Mouse (Mus musculus): ENCODE measurements at regions not wholly inside any gene's neighbourhood (a gene's known extent, or its start where the extent isn't known, plus 50 kb on each side); places are given as distances from the start of the nearest gene placed in this dataset.

GRCm38 (mm10) chr14:25050674-25051251, 408.2 kb upstream of the Zmiz1 start:
- no peak for DNase-seq (ENCODE audit: low spot score)

DNA sequence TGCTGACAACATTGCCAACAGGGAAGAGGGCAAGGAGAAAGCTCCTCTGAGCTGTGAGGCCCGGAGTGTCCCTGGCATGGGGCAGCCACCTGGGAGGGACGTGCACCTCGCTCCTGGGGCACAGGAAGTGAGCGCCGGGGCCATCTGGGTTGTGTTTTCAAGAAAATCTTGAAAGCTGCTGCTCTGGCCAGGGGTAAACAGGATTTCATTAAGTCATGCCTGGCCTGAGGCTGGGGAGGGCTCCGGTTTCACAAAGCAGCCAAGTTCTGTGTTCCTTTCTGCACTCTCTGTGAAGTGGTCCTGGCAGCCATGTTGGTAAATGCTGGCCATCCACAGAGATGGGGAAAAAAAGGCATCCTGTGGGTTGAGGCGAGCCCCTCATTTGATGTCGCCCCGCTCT, 406.8 kb upstream of the Zmiz1 start:
- no peak for DNase-seq (ENCODE audit: low spot score)

GRCm38 (mm10) chr14:25059351-25059750, 399.6 kb upstream of the Zmiz1 start:
- DNase-seq (ENCODE audit: low spot score) = peak; percentile 78

- no peak for DNase-seq (ENCODE audit: low spot score)
Measured at GRCm38 (mm10) chr14:25060285-25060684, 398.7 kb upstream of the Zmiz1 start.

- no peak for DNase-seq (ENCODE audit: low spot score)
Measured at GRCm38 (mm10) chr14:25063090-25063489, 395.9 kb upstream of the Zmiz1 start.

DNA sequence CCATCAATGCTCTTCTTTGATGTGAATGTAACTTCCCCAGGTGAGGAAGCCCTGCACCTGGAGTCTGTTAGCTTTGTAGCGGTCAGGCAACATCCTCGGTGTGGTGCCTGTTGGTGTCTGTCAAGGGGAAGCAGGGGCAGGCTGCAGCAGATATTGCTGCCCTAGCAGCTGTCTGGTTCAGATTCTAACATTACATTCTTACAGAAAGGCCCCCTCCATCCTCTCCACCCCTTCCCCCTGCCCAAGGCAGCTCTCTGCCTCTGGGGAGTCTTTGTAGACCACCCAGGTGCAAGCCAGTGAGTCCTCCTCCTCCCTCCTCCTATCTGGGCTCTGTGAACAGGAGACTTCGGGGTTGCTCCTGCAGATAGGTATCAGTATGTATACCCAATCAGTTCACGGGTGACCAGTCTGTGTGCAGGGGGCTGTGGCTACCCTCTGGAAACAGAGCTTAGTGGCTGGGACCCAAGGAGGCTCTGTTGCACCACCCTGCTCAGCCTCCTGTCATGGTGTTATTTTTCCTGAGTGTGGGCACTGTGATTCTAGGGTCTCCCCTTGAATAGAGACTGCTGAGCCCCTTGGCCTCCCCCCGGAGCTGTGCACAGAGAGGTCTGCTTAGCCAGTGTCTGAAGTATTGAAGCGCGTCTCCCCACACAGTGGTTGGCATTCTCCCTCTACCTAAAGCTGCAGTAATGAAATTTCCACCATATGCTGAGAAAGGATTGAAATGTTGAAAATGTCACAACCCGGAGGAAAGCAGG, 394.6 kb upstream of the Zmiz1 start:
- DNase-seq (ENCODE audit: low spot score) = peak; percentile 62

DNA sequence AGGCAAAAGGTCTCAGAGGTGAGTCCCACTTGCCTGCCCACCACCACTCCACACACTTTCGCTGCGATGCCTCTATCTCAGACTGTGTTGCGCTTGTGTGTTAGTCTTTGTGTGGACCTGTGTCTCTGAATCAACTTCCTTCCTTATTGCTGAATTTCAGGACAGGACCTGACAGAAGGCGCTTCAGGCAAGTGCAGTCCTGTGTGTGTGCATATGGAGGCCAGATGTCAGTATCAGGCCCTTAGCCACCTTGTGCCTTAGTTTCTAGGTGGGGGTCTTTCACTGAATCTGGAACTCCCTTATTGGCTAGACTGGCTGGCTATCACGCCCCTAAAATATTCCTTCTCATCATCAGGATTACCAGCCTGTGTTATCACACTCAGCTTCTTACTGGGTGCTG, 391.6 kb upstream of the Zmiz1 start:
- DNase-seq (ENCODE audit: low spot score) = no peak

DNA sequence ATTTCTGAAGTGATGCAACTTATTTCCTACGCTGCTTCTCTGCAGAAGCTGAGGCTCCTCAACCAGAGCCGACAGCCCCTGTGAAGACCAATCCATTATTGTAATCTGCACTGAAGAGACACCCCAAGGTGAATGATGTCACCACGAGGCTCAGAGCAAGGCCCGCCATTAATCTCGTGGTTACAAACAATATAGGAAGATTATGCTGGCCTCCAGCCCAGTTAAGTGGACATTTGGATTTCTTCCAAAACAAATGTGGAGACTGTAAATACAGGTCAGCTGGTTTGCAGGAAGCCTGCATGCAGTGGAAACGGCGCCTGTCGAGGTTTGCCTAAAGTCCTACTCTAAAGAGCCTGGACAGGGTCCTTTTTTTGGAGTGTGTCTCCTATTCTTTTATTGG, 390.6 kb upstream of the Zmiz1 start:
- DNase-seq (ENCODE audit: low spot score) = no peak

DNA sequence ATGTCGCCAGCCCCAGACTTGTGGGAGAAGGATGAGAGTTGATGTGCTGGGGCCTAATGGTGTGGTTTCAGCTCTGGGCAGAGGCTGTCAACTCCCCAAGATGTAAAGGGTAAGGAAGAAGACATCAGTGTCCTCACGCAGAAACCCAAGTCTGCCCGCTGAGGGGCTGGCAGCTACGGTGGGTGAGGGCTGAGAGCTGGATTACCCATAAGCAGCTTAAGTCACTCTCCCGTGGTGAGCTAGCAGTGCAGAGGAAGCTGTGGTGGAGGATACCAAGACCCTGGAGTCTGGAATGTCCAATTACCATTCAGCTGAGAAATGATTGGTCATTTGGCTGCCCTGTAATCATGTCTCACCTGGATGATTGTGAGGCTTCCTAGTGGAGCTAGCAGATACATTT, 385.8 kb upstream of the Zmiz1 start:
- no peak for DNase-seq (ENCODE audit: low spot score)

GRCm38 (mm10) chr14:25074022-25074800, 384.8 kb upstream of the Zmiz1 start:
- no peak for DNase-seq (ENCODE audit: low spot score)

- no peak for DNase-seq (ENCODE audit: low spot score)
Measured at GRCm38 (mm10) chr14:25074891-25075290, 384.1 kb upstream of the Zmiz1 start.

- DNase-seq (ENCODE audit: low spot score) = no peak
Measured at GRCm38 (mm10) chr14:25080431-25080830, 378.6 kb upstream of the Zmiz1 start.

- no peak for DNase-seq (ENCODE audit: low spot score)
Measured at GRCm38 (mm10) chr14:25083847-25084246, 375.1 kb upstream of the Zmiz1 start.

- DNase-seq (ENCODE audit: low spot score) = no peak
Measured at GRCm38 (mm10) chr14:25096786-25097185, 362.2 kb upstream of the Zmiz1 start.

- DNase-seq (ENCODE audit: low spot score) = no peak
Measured at GRCm38 (mm10) chr14:25105391-25105790, 353.6 kb upstream of the Zmiz1 start.

- no peak for DNase-seq (ENCODE audit: low spot score)
Measured at GRCm38 (mm10) chr14:25106451-25106850, 352.5 kb upstream of the Zmiz1 start.

- DNase-seq (ENCODE audit: low spot score) = peak; percentile 83
Measured at GRCm38 (mm10) chr14:25108101-25108652, 350.8 kb upstream of the Zmiz1 start.

DNA sequence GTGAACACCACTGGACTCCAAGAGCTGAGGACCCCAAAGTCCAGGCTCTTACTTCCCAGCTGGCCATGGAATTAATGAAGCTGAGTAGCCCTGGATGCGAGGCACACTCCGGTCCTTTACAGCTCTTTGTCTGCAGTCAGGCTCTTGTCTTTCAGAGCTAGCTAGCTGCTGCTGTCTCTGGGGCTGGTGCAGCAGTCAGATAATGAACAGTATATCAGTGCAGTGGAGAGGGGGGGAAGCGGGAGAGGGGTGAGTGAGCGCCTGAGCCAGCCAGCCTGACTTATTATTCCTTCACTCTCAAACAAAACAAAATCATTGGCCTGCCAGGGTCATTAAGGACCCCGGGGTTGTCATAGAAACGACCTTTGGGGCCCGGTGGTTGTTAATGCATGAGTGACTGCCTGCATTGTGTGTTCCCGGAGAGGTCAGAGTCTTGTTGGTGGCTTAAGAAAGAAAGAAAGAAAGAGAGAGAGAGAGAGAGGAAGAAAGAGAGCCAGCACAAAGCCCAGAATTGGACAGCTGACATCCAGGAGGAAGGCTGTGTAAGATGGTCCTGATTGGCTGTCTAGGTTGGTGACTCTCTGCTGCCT, 350.2 kb upstream of the Zmiz1 start:
- DNase-seq (ENCODE audit: low spot score) = no peak

GRCm38 (mm10) chr14:25109691-25110090, 349.3 kb upstream of the Zmiz1 start:
- no peak for DNase-seq (ENCODE audit: low spot score)

- no peak for DNase-seq (ENCODE audit: low spot score)
Measured at GRCm38 (mm10) chr14:25112832-25113231, 346.2 kb upstream of the Zmiz1 start.

DNA sequence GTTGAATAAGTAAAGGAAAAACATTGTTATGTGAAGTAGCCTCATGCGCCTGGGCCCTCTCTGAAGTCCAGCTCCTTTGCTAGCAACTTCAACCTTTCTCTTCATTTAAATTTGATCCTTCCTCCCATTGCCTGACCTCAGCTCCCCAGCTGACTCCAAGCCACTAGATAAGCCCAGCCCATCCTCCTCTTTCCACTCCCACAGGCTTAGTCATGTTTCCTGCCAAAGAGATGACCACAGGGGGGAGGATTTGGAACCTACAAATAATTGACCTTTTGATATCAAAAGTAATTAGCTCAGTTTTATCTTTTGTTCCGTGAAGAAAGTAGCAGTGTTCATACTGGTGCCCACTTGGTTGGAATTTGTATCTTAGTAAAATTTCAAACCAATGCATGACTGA, 345.7 kb upstream of the Zmiz1 start:
- DNase-seq (ENCODE audit: low spot score) = no peak

- peak; percentile 78 for DNase-seq (ENCODE audit: low spot score)
Measured at GRCm38 (mm10) chr14:25116424-25116823, 342.6 kb upstream of the Zmiz1 start.
